20 mouse cellular contexts compared by ENCODE assay signal in the genomic region with DNA sequence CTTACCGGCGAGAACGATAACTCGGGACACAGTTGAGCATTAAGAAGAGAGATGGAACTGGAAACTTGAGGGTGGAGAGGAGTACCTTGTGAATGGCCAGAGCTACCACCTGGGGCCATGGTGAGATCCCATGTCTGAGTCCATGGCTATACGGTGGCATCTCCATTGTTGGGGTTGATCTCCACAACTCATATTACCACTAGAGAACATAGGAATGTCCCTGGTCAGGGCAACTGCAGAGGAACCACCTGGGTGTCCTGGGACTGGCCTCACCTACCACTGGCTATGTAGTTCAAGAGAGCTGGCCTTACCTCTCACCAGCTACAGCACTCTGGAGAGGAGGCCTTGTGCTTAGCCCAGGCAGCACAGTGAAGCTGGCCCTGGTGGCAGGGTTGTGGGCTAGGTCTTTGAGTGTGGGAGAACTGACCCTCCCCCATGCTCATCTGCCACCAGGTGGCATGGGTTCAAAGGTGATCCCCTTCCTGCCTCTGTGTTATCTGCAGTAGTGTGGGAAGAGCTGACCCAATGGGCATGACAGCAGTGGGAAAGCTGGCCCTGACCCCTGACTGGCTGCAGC.
DNase-seq lines count a peak whose midpoint lies in the region; ATAC-seq lines count a peak whose summit lies in the region.
"Had no signal": no experiment of that assay in that cellular context is flagged by ENCODE, and none has a peak within 500 bp of the region (broad histone marks: within the 10 kb centered on the region; RNA-seq: fewer than 3 reads in every experiment).

No protein-coding gene starts in this region.

- no peak overlapping the region for H3K27ac ChIP-seq in heart, embryonic 14.5 days (replicated peaks in 1 of 2; ENCODE audit: control insufficient read depth in 1 of 2, insufficient read depth in 1 of 2, low read depth in 2 of 2, low read length in 2 of 2)
- no peak overlapping the region for H3K27ac ChIP-seq in liver, embryonic 12.5 days
- no peak overlapping the region for H3K27ac ChIP-seq in neural tube, embryonic 12.5 days
- no peak overlapping the region for H3K27ac ChIP-seq in neural tube, embryonic 15.5 days (replicated peaks)
- H3K27ac ChIP-seq: forebrain, embryonic 15.5 days; heart, embryonic 10.5 days; hindbrain, embryonic 12.5 days; limb, embryonic 15.5 days; neural tube, embryonic 13.5 days; stomach, postnatal 0 days had no signal

- intact Hi-C loops in heart, postnatal 36 days (cut with DNase I), result no loop called here

- peak; percentile 21; the same call in 1 of the 2 replicates for ATAC-seq in heart, embryonic 14.5 days (ENCODE audit: insufficient number of reproducible peaks, insufficient read depth, low FRiP score, low read depth)
- ATAC-seq in liver, embryonic 12.5 days, result peak; percentile 21; the same call in 1 of the 2 replicates
- ATAC-seq in neural tube, embryonic 12.5 days (ENCODE audit: low FRiP score, low read depth), result 0 out of 2 replicates have a peak, but pooled peaks have one; percentile 13
- no peak for ATAC-seq in neural tube, embryonic 15.5 days (ENCODE audit: low FRiP score)
- ATAC-seq: forebrain, embryonic 15.5 days; intestine, embryonic 16.5 days had no signal

- WGBS in heart, embryonic 14.5 days, result 90% methylated on average over 5 of the region's 5 CpGs
- WGBS in liver, embryonic 12.5 days (ENCODE audit: insufficient replicate concordance), result 91% methylated on average over 5 of the region's 5 CpGs
- WGBS in neural tube, embryonic 12.5 days, result 99% methylated on average over 5 of the region's 5 CpGs
- WGBS in neural tube, embryonic 15.5 days, result 97% methylated on average over 5 of the region's 5 CpGs

- no peaks in the 10 kb centered on the region for H3K4me1 ChIP-seq in heart, embryonic 14.5 days (ENCODE audit: control insufficient read depth in 2 of 2, insufficient read depth in 2 of 2, low read length in 2 of 2)
- no peaks in the 10 kb centered on the region for H3K4me1 ChIP-seq in liver, embryonic 12.5 days
- no peaks in the 10 kb centered on the region for H3K4me1 ChIP-seq in neural tube, embryonic 12.5 days
- H3K4me1 ChIP-seq in neural tube, embryonic 15.5 days, result no peaks in the 10 kb centered on the region
- H3K4me1 ChIP-seq: forebrain, embryonic 15.5 days; heart, embryonic 10.5 days; hindbrain, embryonic 12.5 days; limb, embryonic 15.5 days; neural tube, embryonic 13.5 days had no signal

- H3K9ac ChIP-seq in heart, embryonic 14.5 days (ENCODE audit: low read length), result no peak overlapping the region
- H3K9ac ChIP-seq in liver, embryonic 12.5 days, result no peak overlapping the region
- no peak overlapping the region for H3K9ac ChIP-seq in neural tube, embryonic 12.5 days
- H3K9ac ChIP-seq in neural tube, embryonic 15.5 days (replicated peaks), result no peak overlapping the region
- H3K9ac ChIP-seq: forebrain, embryonic 15.5 days; hindbrain, embryonic 12.5 days; limb, embryonic 15.5 days; neural tube, embryonic 13.5 days had no signal

- no peaks in the 10 kb centered on the region for H3K27me3 ChIP-seq in heart, embryonic 14.5 days (ENCODE audit: control insufficient read depth, insufficient read depth, low read length)
- no peaks in the 10 kb centered on the region for H3K27me3 ChIP-seq in liver, embryonic 12.5 days (replicated peaks)
- no peaks in the 10 kb centered on the region for H3K27me3 ChIP-seq in neural tube, embryonic 12.5 days (replicated peaks)
- no peaks in the 10 kb centered on the region for H3K27me3 ChIP-seq in neural tube, embryonic 15.5 days (replicated peaks)
- H3K27me3 ChIP-seq: forebrain, embryonic 15.5 days; hindbrain, embryonic 12.5 days; limb, embryonic 15.5 days; neural tube, embryonic 13.5 days had no signal

- no peak overlapping the region for H3K4me3 ChIP-seq in heart, embryonic 14.5 days (ENCODE audit: control insufficient read depth in 1 of 2, insufficient read depth in 1 of 2, low read depth in 1 of 2, low read length in 2 of 2)
- H3K4me3 ChIP-seq in liver, embryonic 12.5 days, result no peak overlapping the region
- no peak overlapping the region for H3K4me3 ChIP-seq in neural tube, embryonic 12.5 days
- no peak overlapping the region for H3K4me3 ChIP-seq in neural tube, embryonic 15.5 days (replicated peaks)
- H3K4me3 ChIP-seq: forebrain, embryonic 15.5 days; heart, embryonic 10.5 days; hindbrain, embryonic 12.5 days; limb, embryonic 15.5 days; neural tube, embryonic 13.5 days had no signal

- no peaks in the 10 kb centered on the region for H3K9me3 ChIP-seq in heart, embryonic 14.5 days (ENCODE audit: control insufficient read depth, low read length)
- no peaks in the 10 kb centered on the region for H3K9me3 ChIP-seq in liver, embryonic 12.5 days (replicated peaks)
- H3K9me3 ChIP-seq in neural tube, embryonic 12.5 days, result 0 out of 2 replicates have a peak, but pooled peaks cover 5% of the 10 kb centered on the region
- no peaks in the 10 kb centered on the region for H3K9me3 ChIP-seq in neural tube, embryonic 15.5 days (replicated peaks)
- H3K9me3 ChIP-seq: forebrain, embryonic 15.5 days; heart, embryonic 10.5 days; limb, embryonic 15.5 days; neural tube, embryonic 13.5 days had no signal

- DNase-seq in heart, postnatal 36 days, result no peak
- no peak for DNase-seq in liver
- DNase-seq in adrenal gland, adult 2 months, result no peak
- DNase-seq: adrenal gland, postnatal 36 days; cerebellum, adult 2 months; kidney, postnatal 10 days; layer of hippocampus, adult 9-11 months; lung, postnatal 36 days; right cerebral cortex, postnatal 14 days had no signal

- H3K4me2 ChIP-seq in heart, embryonic 14.5 days (ENCODE audit: low read length), result no peak overlapping the region
- no peak overlapping the region for H3K4me2 ChIP-seq in liver, embryonic 12.5 days
- H3K4me2 ChIP-seq in neural tube, embryonic 12.5 days (replicated peaks), result no peak overlapping the region
- no peak overlapping the region for H3K4me2 ChIP-seq in neural tube, embryonic 15.5 days
- H3K4me2 ChIP-seq: forebrain, embryonic 15.5 days; hindbrain, embryonic 12.5 days; limb, embryonic 15.5 days; neural tube, embryonic 13.5 days had no signal

- no peaks in the 10 kb centered on the region for H3K36me3 ChIP-seq in heart, embryonic 14.5 days (ENCODE audit: control insufficient read depth, insufficient read depth, low read length)
- no peaks in the 10 kb centered on the region for H3K36me3 ChIP-seq in liver, embryonic 12.5 days
- no peaks in the 10 kb centered on the region for H3K36me3 ChIP-seq in neural tube, embryonic 12.5 days
- H3K36me3 ChIP-seq in neural tube, embryonic 15.5 days, result no peaks in the 10 kb centered on the region
- H3K36me3 ChIP-seq: forebrain, embryonic 15.5 days; heart, embryonic 10.5 days; hindbrain, embryonic 12.5 days; limb, embryonic 15.5 days; neural tube, embryonic 13.5 days had no signal
